Mouse (Mus musculus) MEL (cell line): Measurements from ENCODE around the gene Igfbp6. TPM values are rescaled to one million over a fixed set of nuclear protein-coding genes. Genes with fewer than 3 reads are reported as not detected.
"Not testable (repeated sequence)": the region's sequence is repeated elsewhere in the genome, so short reads cannot be mapped to it uniquely, and the experiment has no call there.

Experiments
- DNase-seq: peaks from one replicate; pipeline ENCODE4 v3.0.0; 2011; ENCODE audit warnings: low read depth, low spot score
- H3K27ac ChIP-seq: 2 replicates; pipeline ENCODE4 v1.5.1; 2012; ENCODE audit warnings: low read depth, mild to moderate bottlenecking, control low read depth, low read length, moderate library complexity; ENCODE audit not compliant: control insufficient read depth
- H3K27me3 ChIP-seq, 2 experiments: fragments of 150-350 bp in 1 of 2; sonication (generic) in 1 of 2; 2 replicates each; pipeline ENCODE4 v1.6.1; 2012; ENCODE audit warnings: low read length in 2 of 2, mild to moderate bottlenecking in 2 of 2, improper control_type of control experiment in 1 of 2, moderate library complexity in 1 of 2; ENCODE audit not compliant: insufficient read depth in 2 of 2, control insufficient read depth in 1 of 2
- H3K36me3 ChIP-seq, 2 experiments: 2 replicates each; pipeline ENCODE4 v1.6.1; 2012 to 2014; ENCODE audit warnings: low read length in 2 of 2, improper control_type of control experiment in 1 of 2, inconsistent platforms in 1 of 2, mild to moderate bottlenecking in 1 of 2; ENCODE audit not compliant: insufficient read depth in 2 of 2, control insufficient read depth in 1 of 2
- H3K4me1 ChIP-seq, 2 experiments: fragments of 150-350 bp in 1 of 2; sonication (generic) in 1 of 2; 2 replicates each; pipeline ENCODE4 v1.6.1; 2012; ENCODE audit warnings: low read length in 2 of 2, improper control_type of control experiment in 1 of 2, mild to moderate bottlenecking in 1 of 2; ENCODE audit not compliant: insufficient read depth in 2 of 2, control insufficient read depth in 1 of 2
- H3K4me3 ChIP-seq, 2 experiments: fragments of 150-350 bp in 1 of 2; sonication (generic) in 1 of 2; 2 replicates each; pipeline ENCODE4 v1.5.1; 2012; ENCODE audit warnings: low read depth in 2 of 2, low read length in 2 of 2, mild to moderate bottlenecking in 2 of 2, moderate library complexity in 2 of 2, control low read depth in 1 of 2, improper control_type of control experiment in 1 of 2; ENCODE audit not compliant: control insufficient read depth in 1 of 2, insufficient read depth in 1 of 2
- H3K79me2 ChIP-seq: 2 replicates; pipeline ENCODE4 v1.6.1; 2012; ENCODE audit warnings: mild to moderate bottlenecking, low read length, moderate library complexity; ENCODE audit not compliant: control insufficient read depth, poor library complexity, insufficient read depth
- H3K9ac ChIP-seq: 2 replicates; pipeline ENCODE4 v1.6.1; 2012; ENCODE audit warnings: low read depth, mild to moderate bottlenecking, control low read depth, low read length, moderate library complexity; ENCODE audit not compliant: control insufficient read depth, poor library complexity, severe bottlenecking
- H3K9me3 ChIP-seq: fragments of 150-350 bp; sonication (generic); replicated peaks from 2 replicates; pipeline ENCODE4 v1.6.1; 2012; ENCODE audit warnings: mild to moderate bottlenecking, low read length, improper control_type of control experiment, moderate library complexity; ENCODE audit not compliant: insufficient read depth
- BHLHE40 ChIP-seq: IDR thresholded peaks from 2 replicates; pipeline ENCODE4 v1.6.1; 2012; ENCODE audit warnings: low read depth, mild to moderate bottlenecking, inconsistent platforms, low read length, improper control_type of control experiment, borderline replicate concordance
- CTCF ChIP-seq, 3 experiments: IDR thresholded peaks in 2 of 3; conservative IDR thresholded peaks in 1 of 3; 2 replicates each; pipeline ENCODE4 v1.5.1; 2011 to 2012; ENCODE audit warnings: low read length in 3 of 3, low read depth in 2 of 3, mild to moderate bottlenecking in 2 of 3, improper control_type of control experiment in 1 of 3, inconsistent platforms in 1 of 3, mixed read lengths in 1 of 3, moderate library complexity in 1 of 3; ENCODE audit not compliant: control insufficient read depth in 1 of 3, insufficient read depth in 1 of 3, poor library complexity in 1 of 3, severe bottlenecking in 1 of 3
- ETS1 ChIP-seq: IDR thresholded peaks from 2 replicates; pipeline ENCODE4 v1.6.1; 2012; ENCODE audit warnings: low read depth, mild to moderate bottlenecking, inconsistent platforms, low read length, improper control_type of control experiment, moderate library complexity
- JUND ChIP-seq: IDR thresholded peaks from 2 replicates; pipeline ENCODE4 v1.6.1; 2011; ENCODE audit warnings: low read depth, mild to moderate bottlenecking, improper control_type of control experiment, low read length
- MAZ ChIP-seq: IDR thresholded peaks from 2 replicates; pipeline ENCODE4 v1.6.1; 2012; ENCODE audit warnings: low read depth, mild to moderate bottlenecking, inconsistent platforms, low read length, improper control_type of control experiment
- MYB ChIP-seq: IDR thresholded peaks from 2 replicates; pipeline ENCODE4 v1.6.1; 2011; ENCODE audit warnings: mild to moderate bottlenecking, low read depth, low read length, improper control_type of control experiment
- MYC ChIP-seq: IDR thresholded peaks from 2 replicates; pipeline ENCODE4 v1.6.1; 2011; ENCODE audit warnings: low read depth, mild to moderate bottlenecking, low read length, improper control_type of control experiment, moderate library complexity
- NELFE ChIP-seq: IDR thresholded peaks from 2 replicates; pipeline ENCODE4 v1.6.1; 2011; ENCODE audit warnings: low read depth, low read length, improper control_type of control experiment
- RAD21 ChIP-seq: IDR thresholded peaks from 2 replicates; pipeline ENCODE4 v1.6.1; 2011; ENCODE audit warnings: mild to moderate bottlenecking, low read depth, low read length, improper control_type of control experiment
- SMC3 ChIP-seq: IDR thresholded peaks from 2 replicates; pipeline ENCODE4 v1.6.1; 2011; ENCODE audit warnings: low read depth, low read length, improper control_type of control experiment
- TBP ChIP-seq: IDR thresholded peaks from 2 replicates; pipeline ENCODE4 v1.8.0; 2011; ENCODE audit warnings: low read depth, low read length, improper control_type of control experiment
- USF1 ChIP-seq: IDR thresholded peaks from 2 replicates; pipeline ENCODE4 v1.6.1; 2014; ENCODE audit warnings: low read depth, mild to moderate bottlenecking, inconsistent platforms, low read length, improper control_type of control experiment, moderate library complexity
- ZC3H11A ChIP-seq: IDR thresholded peaks from 2 replicates; pipeline ENCODE4 v1.6.1; 2012; ENCODE audit warnings: low read depth, mild to moderate bottlenecking, inconsistent platforms, low read length, improper control_type of control experiment
- ZMIZ1 ChIP-seq: IDR thresholded peaks from 2 replicates; pipeline ENCODE4 v1.6.1; 2012; ENCODE audit warnings: low read depth, mild to moderate bottlenecking, inconsistent platforms, low read length, improper control_type of control experiment, moderate library complexity
- ZNF384 ChIP-seq: IDR thresholded peaks from 2 replicates; pipeline ENCODE4 v1.6.1; 2012; ENCODE audit warnings: low read depth, mild to moderate bottlenecking, inconsistent platforms, low read length, improper control_type of control experiment
- polyA plus RNA-seq, 2 experiments: library from polyadenylated mRNA; stranded (reverse) in 1 of 2; unstranded in 1 of 2; fragments of >175 nt in 1 of 2; fragments of >200 nt in 1 of 2; gene quantifications; 2 replicates each; pipeline versions ENCODE4 v1.2.1 to v1.2.4; 2012; ENCODE audit warnings: low replicate concordance in 2 of 2, low read depth in 1 of 2; ENCODE audit not compliant: insufficient read length in 2 of 2, insufficient read depth in 1 of 2, missing spikeins in 1 of 2
- total RNA-seq: library from RNA; depleted of rRNA; stranded (reverse); fragments of 300-350 nt; gene quantifications from 2 replicates; pipeline ENCODE4 v1.2.3, GENCODE M21; 2012

Igfbp6 gene
- total and polyA plus RNA-seq, 3 experiments = 0.65 to 1.8 TPM; not detected in 1

DNA sequence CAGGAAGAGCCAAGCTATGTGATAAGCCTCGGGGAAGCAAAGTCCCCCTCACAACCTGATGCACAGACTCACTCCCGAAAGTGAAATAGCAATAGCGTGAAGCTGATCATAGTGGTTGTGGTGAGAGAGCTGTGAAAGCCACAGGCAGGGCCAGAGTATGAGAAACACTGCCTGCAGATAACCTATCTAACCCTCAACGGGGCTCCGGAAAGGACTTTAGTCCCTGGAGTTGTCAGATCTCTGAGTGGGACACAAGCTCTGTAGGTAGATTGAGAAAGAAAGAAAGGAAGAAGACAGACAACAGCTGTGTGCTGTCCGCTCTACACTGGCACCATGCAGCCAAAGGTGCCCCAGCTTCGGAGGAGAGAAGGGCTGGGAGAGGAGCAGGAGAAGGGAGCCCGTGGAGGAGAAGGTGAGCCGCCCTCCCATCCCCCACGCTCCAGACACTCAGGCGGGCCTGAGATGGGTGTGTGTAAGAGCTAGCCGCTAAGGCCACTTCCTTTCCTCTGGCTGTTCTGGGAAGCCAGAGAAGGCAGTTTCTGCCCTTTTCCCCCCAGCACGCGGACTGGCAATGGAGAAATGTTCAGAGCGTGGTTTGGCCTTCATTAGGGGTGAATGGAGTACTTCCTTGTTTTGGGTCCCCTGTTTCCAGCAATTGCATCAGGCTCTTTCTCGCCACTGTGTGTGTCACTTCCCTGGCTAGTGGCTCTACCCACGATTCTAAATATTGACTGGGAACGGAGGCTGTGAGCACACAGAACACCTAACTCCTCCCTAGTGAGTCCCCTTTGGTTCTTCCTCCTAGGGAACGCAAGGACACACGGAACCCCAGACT lies 6.4 kb downstream of the Igfbp6 start, which contains the start of gene Soat2 (continued):
- TF ChIP-seq MAZ = peak; percentile 16; the same call in 1 of the 2 replicates
- no peak for TF ChIP-seq ZNF384
- TF ChIP-seq ZC3H11A = no peak
- peak; percentile 86 for TF ChIP-seq ZMIZ1

DNA sequence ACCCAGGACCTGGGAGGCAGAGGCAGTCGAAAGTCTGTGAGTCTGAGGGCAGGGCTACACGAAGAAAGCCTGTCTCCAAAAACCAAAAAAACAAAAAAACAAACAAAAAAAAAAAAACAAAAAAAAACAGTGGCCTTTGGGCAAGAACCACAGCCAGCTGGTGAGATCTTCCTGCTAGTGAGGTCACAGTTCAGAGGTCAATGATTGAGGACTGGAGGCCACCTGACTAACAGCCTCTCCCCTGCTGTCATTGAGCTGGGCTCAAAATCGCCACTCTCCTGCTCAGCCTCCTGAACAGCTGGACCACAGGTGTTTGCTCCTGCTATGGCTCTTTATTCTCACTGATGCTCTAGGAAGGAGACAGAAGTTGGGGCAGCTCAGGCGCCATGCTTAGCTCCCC lies 8.5 kb downstream of the Igfbp6 start:
- Histone ChIP-seq H3K27ac (no peak overlapping the region), H3K27me3 (no peaks in the 10 kb centered on the region), H3K79me2 (peaks cover 13% of the 10 kb centered on the region), H3K36me3 (peaks cover 7 to 15% of the 10 kb centered on the region in 2 experiments), H3K9me3 (no peaks in the 10 kb centered on the region), H3K4me1 (peaks cover 7 to 9% of the 10 kb centered on the region in 2 experiments)
- TF ChIP-seq JUND = no peak
- TF ChIP-seq ZMIZ1 = no peak
- no peak for TF ChIP-seq MYB
- no peak for TF ChIP-seq ZC3H11A
- TF ChIP-seq BHLHE40 = no peak
- no peak for TF ChIP-seq USF1
- no peak for TF ChIP-seq ETS1
- no peak for TF ChIP-seq NELFE
- TF ChIP-seq, all 39 proteins: peak for 0
- Histone ChIP-seq H3K9ac (no peak overlapping the region; the same call in 1 of the 2 replicates), H3K4me3 (no peak overlapping the region)
- no peak for DNase-seq

DNA sequence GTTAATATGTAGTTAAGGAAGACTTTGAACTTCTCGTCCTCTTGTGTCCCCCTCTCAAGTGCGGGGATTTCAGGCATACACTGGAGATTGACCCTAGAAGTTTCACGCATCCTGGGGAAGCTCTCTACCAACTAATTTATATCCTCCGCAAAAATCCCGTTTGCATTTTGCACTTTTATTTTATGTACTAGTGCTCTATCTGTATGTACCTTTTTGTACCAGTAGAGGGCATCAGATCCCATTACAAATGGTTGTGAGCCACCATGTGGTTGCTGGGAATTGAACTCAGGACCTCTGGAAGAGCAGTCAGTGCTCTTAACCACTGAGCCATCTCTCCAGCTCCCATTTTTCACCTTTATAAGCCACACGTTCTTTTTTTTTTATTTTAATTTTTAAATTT lies 10.8 kb downstream of the Igfbp6 start:
- peaks cover under 1 to 21% of the 10 kb centered on the region in 2 experiments for H3K36me3 ChIP-seq

More for the DNA sequence above, 10.8 kb downstream of the Igfbp6 start:
- not testable (repeated sequence) for H3K27me3 ChIP-seq, H3K4me3 ChIP-seq, H3K27ac ChIP-seq, H3K9me3 ChIP-seq, H3K9ac ChIP-seq, H3K4me1 ChIP-seq
- H3K79me2 ChIP-seq = peaks cover 13% of the 10 kb centered on the region
- peak in 2 of 3 experiments; percentile 61 to 62; a peak in 4 of 6 replicates for TF ChIP-seq CTCF (IDR thresholded peaks at IDR 0.05 in 2 of 3, conservative IDR thresholded peaks at IDR 0.05 in 1 of 3; ENCODE audit: control insufficient read depth in 1 of 3, insufficient read depth in 1 of 3, low read depth in 2 of 3, low read length in 3 of 3, poor library complexity in 1 of 3, severe bottlenecking in 1 of 3)
- TF ChIP-seq MYC = peak; percentile 78; the same call in 1 of the 2 replicates
- peak; percentile 41 for TF ChIP-seq SMC3
- 0 out of 2 replicates have a peak, but pooled peaks have one; percentile 32 for TF ChIP-seq TBP
- TF ChIP-seq RAD21 = peak; percentile 33
- peak; percentile 58 for DNase-seq
